Mouse (Mus musculus) ES-E14 (cell line): Measurements from ENCODE around the gene Cul5. TPM values are rescaled to one million over a fixed set of nuclear protein-coding genes. Genes with fewer than 3 reads are reported as not detected.

ENCODE experiments used
- total RNA-seq: library from RNA; depleted of rRNA; stranded (reverse); fragments of 300-350 nt; gene quantifications from 2 replicates; pipeline ENCODE4 v1.2.3, GENCODE M21; 2012; rRNA removed

Cul5 gene
- total RNA-seq, 1 experiment, result 42.6 TPM

Other genes starting within 250 kb of the Cul5 start
- gene Atm, start 133.3 kb downstream of the Cul5 start, total RNA-seq, result 24.9 and 31.4 TPM in 2 replicates
- 18.8 and 22.8 TPM in 2 replicates for gene Npat, start 133.0 kb downstream of the Cul5 start, total RNA-seq
- 7.1 and 9.8 TPM in 2 replicates for gene Acat1, start 59.6 kb downstream of the Cul5 start, total RNA-seq
- 1.1 and 1.8 TPM in 2 replicates for gene Rab39, start 36.2 kb upstream of the Cul5 start, total RNA-seq
- 61.1 and 76.7 TPM in 2 replicates for gene Slc35f2, start 101.5 kb upstream of the Cul5 start, total RNA-seq
- gene Sln, start 180.2 kb upstream of the Cul5 start, total RNA-seq, result not detected in 2 replicates